Mouse (Mus musculus) brain, embryonic 14.5 days (tissue): Measurements from ENCODE around the gene Lrpprc.

ENCODE experiments used
- CTCF ChIP-seq: fragments of 200-500 bp; IDR thresholded peaks from 2 replicates; pipeline ENCODE4 v1.5.1; 2012; ENCODE audit warnings: inconsistent platforms, mild to moderate bottlenecking, moderate library complexity, borderline replicate concordance; ENCODE audit not compliant: insufficient read depth, insufficient read length; ENCODE audit errors: extremely low read depth
- POLR2A ChIP-seq: fragments of 200-500 bp; IDR thresholded peaks from 2 replicates; pipeline ENCODE4 v1.6.1; 2012; ENCODE audit warnings: mild to moderate bottlenecking, inconsistent platforms, borderline replicate concordance; ENCODE audit not compliant: poor library complexity, insufficient read depth, insufficient read length, severe bottlenecking; ENCODE audit errors: extremely low read depth

GRCm38 (mm10) chr17:84758374-84758773 is 32.2 kb downstream of the Lrpprc start:
- TF ChIP-seq POLR2A (no peak), CTCF (no peak)
